Mouse (Mus musculus) erythroblast, embryonic 14.5 days (primary cell): ENCODE measurements at regions not wholly inside any gene's neighbourhood (a gene's known extent, or its start where the extent isn't known, plus 50 kb on each side); places are given as distances from the start of the nearest gene placed in this dataset.

Experiments
- GATA1 ChIP-seq: IDR thresholded peaks from 2 replicates; pipeline ENCODE4 v1.6.1; 2012; ENCODE audit warnings: low read length, inconsistent platforms, mixed read lengths
- TAL1 ChIP-seq: IDR thresholded peaks from 3 replicates; pipeline ENCODE4 v1.6.1; 2012; ENCODE audit warnings: low read length, inconsistent platforms, mixed read lengths

- TF ChIP-seq TAL1 (no peak), GATA1 (no peak)
Measured at GRCm38 (mm10) chr10:43674749-43675148, 96.7 kb downstream of the Cd24a start.
